Mouse (Mus musculus) inflammation-experienced regulatory T-cells, adult 6 months (primary cell): ENCODE data around the gene Iah1. TPM values are rescaled to one million over a fixed set of nuclear protein-coding genes. Genes with fewer than 3 reads are reported as not detected.

Source experiments
- ATAC-seq: one replicate; pipeline ENCODE4 v1.8.0; 2017
- polyA plus RNA-seq, 3 experiments: library from polyadenylated mRNA; unstranded; fragments of 100-300 nt; shearing (Covaris generic); gene quantifications; one replicate each; pipeline ENCODE4 v1.2.1; 2017

Iah1 gene
- polyA plus RNA-seq: 10 to 100 TPM; 43.6 to 48.9 (median 46.6) TPM

DNA sequence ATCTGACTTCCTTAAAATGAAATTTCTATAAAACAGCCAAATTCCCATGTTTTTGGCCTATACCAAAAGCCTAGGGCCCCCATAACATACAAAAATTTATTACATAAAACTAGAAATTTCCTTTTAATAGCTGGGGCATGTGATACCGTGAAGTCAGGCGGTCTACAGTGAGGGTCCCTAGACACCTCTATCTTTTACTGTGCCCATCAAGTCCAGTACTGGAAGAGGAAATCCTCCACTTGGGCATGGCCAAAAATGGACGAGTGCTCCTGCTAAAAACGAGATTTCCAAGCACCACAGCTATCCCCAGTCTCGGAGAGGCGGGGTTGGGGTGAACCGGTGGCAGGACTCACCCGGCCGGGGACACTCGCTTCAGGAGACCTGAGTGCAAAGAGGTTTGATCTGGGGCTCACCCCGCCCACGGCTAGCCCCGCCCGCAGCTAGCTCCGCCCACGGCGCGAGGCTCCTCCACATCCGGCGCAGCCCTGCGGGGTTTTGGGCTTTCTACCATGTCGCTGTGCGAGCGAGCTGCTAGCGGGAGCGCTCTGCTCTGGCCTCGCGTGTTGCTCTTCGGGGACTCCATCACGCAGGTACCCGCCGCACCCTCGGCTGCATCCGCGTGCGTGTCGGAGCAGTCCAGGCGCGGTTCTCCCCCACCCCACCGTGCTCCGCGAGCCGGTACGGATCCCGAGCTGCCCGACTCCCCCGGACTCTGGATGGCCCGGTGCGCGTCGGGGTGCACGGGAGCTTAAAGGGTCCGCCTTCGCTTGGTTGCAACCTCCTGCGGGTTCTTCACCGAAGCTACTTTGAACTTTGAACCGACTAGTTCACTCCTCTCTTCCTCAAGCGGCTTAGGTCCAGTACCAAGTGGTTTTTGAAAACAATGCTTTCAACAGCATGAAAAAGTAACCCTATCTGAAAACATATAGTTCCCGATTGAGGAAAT is at the start of gene Iah1:
Iah1 (plus strand) TSS at position 467 of the 946 bp plus-strand sequence.
- peak; percentile 95 for ATAC-seq

DNA sequence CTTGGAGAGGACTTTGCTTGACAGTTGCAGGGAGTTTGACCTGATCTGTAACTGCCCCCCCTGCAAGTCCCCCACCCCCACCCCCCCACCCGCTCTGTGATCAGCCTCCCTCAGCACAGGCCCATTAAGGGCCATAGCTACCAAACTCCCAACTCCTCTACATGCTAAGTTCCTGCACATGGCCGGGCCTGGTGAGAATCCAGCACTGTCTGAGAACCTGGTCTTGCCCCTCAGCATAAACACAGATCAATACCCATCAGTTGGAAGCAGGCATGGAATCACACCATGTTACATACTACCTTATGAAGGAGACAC is 49.4 kb upstream of the Iah1 start:
- ATAC-seq: no peak

DNA sequence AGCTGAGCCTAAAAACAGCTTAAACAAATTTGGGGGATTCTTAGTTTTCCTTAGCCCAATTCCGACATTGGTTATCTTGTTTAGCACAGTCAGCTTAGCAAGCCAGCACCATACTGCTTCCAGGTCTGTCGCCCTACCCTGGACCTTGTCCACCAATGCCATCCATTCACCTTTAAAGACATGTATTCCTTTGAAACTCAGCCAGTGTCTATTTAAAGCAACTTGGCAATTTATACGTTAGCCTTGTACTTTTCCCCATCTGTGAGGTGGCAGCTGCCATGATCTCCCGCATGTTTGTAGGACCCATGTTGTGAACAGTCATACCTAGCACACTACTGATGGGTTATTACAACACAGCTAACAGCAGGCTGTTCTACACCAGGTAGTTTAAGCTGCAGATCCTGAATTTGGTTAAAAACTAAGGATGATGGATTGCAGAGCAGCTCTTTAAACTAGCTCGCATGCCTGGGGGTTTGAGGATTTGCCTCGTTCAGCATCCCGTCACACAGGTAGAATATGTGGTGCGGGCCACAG is 48.0 kb upstream of the Iah1 start:
- no peak for ATAC-seq

DNA sequence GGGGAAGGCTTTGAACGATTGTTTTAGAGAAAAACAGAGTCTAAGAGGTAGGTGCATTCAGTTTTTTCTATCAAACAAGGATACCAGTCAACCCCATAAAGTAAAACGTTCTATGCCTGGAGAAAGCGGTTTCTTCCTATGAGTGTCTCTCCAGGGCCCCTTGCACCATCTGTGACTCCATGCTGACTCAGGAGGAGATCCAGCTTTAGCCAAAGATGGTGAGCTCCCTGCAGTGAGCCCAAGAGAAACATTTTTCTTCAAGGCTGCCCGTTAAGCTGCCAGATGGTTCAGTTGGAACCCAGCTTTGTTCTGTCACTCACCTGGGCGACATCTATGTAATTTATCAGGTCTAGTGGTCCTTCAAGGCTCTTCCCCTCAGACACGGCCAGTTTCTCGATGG is 41.7 kb upstream of the Iah1 start:
- no peak for ATAC-seq

DNA sequence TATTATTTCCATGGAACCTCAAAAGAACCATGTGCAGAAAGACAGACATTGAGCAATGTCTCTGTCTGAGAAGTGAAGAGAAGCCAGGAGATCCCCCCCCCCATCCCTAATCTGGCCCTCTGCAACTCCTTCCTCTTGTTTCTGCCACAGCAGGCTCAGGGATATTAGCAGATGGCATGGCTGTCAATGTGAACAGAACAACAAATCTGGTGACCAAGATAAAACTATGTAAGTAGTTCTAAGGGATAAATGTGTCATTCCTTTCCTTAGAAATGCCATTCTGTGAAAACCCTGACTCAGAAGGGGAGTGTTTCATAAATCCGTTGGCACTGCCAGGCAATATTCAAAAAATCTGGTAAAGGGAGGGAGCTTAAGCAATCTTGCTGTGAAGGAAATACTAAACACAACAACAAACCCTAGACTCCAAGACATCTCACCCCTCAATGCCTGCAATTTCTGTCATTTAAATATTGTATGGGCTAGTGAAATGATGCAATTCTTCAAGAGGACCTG is 38.8 kb upstream of the Iah1 start:
- ATAC-seq: no peak

DNA sequence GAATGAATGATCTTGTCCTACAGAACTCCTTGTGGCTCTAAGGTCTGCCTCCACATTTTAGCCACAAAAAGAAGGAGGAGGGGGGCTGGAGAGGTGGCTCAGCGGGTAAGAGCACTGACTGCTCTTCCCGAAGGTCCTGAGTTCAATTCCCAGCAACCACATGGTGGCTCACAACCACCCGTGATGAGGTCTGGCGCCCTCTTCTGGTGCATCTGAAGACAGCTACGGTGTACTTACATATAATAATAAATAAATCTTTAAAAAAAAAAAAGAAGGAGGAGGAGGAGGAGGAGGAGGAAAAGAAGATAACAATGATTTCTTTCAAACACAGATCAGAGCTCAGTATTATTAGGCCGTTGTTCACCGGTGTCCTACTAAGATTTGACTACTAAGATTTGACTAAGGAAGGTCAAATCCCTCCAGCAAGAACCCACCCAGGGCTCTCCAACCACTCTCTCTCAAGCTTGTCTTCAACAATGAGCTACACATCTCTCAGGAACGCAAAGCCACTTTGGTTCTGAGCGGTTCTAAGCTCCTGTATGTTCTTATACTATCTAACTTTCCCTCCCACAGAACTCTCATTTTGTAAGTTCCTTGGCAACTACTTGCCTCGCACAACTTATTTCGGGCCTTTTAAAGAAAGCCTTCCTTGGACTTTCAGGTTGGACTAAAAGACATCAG is 31.3 kb upstream of the Iah1 start, which contains the start of gene Cpsf3:
Cpsf3 (plus strand) TSS at position 631 of the 681 bp plus-strand sequence.
- no peak for ATAC-seq

DNA sequence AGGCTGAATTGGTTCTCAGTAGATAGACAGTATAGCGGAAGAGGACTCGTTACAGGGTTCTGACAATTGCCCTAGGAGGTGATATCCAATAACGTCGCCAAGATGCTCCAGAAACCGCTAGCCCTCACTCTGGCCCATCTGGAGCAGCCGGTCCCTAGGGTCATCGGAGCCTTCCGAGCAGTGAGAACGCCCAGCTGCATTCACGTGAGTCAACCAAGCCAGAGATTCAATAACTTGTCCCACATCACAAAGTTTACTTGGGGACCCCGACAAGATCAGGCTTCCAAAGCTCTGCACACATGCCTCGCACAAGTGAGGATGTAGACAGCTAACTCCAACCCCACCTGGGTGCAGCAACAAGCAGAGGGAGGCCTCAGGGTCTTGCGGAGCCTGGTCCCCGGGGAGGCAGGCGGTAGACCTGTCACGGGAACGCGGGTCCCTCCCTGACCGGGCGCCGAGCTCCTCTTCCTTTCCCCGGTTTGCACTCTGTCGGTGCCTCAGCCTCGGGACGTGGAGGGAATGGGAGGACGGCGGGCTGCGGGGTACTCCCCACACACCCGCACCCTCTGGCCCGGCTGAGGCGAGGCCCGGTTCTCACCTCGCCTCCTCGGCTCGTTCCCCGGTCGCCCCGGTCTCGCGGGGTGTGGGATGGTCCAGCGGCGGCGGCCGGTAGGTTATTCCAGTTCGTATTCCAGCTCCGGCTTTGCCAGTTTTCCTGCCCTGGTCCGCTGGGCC is 30.5 kb upstream of the Iah1 start:
- peak; percentile 39 for ATAC-seq

DNA sequence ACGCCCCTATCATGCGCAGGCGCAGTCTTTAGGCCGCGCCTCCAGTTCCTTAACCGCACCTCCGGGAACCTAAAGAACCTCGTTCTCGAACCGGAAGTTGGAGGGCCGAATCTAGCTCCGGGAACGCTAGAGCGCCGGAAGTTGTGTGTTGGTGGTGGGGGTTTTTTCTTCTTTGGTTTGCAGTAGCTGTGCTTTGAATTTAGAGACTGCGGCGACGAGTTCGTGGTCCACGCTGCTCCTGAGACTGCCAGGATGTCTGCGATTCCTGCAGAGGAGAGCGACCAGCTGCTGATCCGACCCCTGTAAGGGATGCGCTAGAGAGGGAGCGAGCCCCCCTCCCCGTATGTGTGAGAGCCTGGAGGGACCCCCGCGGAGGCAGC is 30.0 kb upstream of the Iah1 start, which contains the start of gene Itgb1bp1:
Itgb1bp1 (minus strand) TSS at position 42 of the 380 bp plus-strand sequence.
- ATAC-seq: peak; percentile 88

DNA sequence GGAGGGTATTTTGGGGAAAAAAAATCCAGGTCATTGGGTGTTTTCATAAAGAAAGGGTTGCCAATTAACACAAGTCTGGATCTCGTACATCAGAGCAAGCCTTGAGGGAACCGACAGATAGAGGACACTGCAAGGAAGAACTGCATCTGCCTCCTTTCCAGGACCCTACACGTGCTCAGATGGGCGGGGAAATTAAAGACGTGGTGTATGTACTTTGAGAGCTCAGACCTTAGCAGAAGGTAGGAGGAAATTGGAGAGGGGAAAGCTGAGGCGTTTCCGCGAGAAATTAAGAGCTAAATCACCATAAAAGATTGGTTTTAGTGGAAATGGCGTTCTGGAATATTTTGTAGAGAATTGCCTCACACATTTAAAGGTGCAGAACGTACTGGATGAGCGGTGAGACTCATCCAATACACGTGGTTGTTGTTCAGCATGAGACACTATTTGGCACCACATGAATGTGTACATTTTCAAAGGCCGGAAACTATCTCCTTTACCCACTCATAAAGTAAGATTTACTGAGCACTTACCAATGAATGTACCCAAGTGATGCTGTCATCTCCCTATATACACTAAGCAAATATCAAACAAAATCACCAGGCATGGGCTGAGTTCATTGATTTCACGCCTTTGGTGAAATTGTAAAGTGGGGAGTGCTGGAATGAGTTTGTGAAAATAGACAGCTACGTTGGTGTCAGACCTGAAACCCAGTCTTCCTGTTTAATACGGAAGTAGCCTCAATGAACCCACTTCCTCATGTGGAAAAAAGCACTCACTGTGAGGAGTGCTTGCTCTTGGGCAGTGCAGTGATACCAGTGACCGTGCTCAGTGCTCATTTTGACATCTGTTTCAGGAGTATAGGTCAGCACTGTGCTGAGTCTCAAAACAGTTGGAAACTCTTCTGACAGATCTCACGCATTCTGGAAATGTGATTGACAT is 29.2 kb upstream of the Iah1 start:
- ATAC-seq: peak; percentile 51

DNA sequence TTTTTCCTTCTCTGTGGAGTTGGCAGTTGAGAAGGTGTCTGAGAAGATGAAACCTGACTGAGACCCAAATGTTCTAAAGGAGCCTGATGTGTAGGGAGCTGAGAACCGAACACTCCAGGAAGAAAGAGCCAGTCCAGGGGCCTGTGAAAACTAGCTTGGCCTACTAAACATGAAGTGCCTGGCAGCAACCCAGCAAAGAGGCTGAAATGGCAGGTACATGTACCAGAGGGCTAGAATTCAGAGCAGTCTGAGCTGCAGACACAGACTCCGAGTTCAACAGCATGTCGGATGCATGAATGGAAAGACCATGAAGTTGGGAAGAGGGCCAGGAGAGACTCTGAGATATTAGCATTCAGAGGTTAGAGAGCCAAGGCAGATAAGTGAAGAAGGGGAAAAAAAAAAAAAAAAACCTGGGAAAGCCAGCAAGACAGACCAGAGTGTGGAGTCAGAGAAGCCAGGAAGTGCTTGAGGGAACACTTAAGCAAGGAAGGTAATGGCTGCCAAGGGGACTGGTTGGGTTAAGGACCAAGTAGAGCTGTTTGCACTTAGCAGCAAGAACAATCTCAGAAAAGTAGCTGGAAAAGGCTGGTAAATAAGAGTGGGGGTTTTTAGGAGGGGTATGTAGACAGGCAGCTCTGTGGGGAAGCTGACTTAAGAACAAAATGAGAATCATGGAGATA is 27.3 kb upstream of the Iah1 start:
- ATAC-seq: no peak

DNA sequence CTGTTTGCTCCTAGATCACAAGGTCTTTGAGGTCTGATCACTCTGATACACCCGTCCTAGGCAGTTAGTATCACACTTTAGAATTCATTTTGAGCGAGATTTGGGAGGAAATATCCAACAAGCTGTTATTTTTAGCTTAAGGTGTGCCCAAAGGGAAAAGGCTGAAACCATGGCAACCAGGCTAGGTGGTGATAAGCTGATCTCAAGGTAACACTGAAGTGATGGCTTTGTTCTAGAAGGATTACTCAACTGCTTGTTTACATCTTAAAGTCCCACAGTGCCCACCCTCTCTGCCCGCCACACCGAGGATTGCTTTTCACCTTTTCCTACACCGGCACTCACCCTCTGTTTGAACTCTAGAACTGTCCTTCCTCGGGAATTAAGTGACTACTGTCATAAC is 26.5 kb upstream of the Iah1 start:
- no peak for ATAC-seq

DNA sequence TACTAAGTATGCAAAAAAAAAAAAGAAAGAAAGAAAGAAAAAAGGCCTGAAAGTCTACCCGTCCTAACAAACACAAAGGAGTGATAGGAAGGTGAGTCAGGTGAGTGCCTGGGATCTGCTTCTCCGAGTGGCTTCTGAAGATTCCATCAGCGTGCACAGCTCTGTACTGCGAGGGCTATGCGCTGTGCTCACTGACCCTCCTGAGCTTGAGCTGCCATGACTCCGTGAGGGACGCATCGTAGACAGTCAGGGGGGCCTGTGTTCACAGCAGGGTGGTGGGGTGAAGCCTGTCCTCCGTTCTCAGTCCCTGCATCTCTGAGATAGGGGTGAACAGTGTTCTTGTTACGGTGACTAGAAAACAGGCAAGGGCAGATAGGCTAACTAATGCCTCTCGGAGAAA is 17.3 kb upstream of the Iah1 start:
- ATAC-seq: no peak

DNA sequence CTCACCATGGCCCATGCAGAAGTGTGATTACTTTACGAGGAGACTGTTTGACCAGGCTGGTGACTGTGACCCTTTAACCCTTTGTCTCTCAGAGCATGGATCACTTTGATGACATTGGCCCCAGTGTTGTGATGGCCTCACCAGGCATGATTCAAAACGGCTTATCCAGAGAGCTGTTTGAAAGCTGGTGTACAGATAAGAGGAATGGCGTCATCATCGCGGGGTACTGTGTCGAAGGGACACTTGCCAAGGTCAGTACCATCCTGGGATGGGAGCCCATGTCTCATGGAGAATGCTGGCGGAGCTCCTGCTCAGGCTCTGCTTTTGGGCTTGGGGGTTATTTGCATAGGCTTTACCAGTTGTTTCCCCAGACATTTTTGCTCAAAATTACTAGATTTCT is 14.9 kb upstream of the Iah1 start:
- no peak for ATAC-seq

DNA sequence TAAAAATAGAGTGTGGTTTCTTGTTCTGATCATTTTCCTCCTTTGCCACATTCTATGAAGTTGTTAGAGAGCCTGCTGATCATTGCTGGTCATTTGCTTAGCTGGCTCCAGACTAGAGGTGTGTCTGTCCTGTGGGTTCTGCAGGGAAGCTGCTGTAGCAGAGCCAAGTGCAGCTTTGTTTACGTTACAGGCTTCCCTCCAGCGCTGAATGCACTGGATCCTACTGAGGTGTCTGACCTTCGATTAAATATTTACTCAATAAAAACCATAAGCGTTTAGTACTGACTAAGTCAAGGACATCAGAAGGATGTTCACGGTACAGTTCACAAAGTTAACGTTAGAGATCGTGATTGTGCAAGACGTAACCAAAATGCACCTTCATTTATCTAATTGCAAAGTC is 14.3 kb upstream of the Iah1 start:
- no peak for ATAC-seq

DNA sequence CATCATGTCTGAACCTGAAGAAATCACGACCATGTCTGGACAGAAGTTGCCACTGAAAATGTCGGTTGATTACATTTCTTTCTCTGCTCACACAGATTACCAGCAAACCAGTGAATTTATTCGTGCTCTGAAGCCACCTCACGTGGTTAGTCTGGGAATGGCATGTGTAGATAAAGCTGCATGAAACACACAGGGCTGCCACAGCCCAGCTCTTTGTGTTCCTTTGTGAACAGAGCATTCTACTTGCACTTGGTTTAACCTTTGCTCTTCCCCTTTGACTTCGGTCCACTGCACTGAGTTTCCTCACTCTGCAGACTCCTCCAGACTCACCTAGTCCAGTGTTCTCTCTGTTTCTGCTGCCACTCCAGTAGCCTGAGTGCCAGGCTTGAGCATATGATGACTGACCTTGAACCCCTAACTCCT is 13.8 kb upstream of the Iah1 start:
- no peak for ATAC-seq

DNA sequence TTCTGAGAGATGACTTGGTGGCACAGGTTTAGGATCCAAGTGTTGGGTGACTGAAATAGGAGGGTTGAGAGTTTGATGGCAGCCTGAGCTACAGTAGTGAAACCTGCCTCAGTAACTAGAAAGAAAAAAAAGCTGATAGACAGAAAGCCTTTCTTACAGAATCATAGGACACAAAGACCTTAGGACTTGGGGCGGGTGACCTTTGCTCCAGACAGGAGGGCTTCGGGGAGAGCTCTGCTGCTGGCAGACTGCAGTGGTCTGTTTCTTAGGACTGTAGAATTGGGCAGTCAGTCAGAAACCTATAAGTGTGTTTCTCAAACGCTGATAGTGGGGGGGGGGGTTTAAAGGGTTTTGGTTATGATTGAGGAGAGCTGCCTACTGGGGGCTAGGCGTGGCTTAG is 10.4 kb upstream of the Iah1 start:
- no peak for ATAC-seq

DNA sequence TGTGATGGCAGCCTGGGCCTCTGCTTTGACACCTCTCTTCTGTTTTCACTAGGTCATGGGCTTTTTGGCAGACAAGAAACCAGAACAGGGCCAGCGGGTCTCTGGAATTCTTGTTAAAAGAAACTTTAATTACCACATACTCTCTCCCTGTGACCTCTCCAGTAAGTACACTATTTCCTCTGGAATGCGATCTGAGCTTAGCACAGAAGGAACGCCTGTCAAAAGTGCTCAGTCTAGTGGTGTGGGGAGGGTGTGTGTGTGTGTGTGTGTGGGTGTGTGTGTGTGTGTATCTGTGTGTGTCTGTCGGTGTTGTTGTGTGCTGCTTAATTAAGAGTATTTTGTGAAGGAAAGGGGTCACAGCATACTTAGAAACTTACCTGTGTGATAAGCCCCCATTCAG is 9.5 kb upstream of the Iah1 start:
- ATAC-seq: no peak

DNA sequence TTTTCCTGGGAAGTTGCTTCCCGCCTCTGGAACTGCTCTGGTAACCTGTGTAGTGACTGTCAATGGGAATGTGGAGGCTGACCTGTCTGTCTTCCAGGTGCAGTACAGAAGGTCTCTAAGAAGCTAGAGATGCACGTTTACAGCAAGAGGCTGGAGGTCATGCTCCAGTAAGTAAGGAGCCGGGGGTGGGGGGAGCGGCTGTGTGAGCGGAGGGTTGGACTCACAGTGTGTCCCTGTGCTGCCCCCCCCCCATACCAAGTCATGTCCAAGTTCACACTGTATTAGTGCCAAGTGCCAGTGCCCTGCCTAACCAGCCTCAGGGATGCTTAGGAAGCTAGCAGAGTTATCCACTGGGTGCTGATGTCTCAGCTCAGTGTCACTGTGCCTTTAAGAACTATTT is 4.0 kb upstream of the Iah1 start:
- ATAC-seq: no peak

DNA sequence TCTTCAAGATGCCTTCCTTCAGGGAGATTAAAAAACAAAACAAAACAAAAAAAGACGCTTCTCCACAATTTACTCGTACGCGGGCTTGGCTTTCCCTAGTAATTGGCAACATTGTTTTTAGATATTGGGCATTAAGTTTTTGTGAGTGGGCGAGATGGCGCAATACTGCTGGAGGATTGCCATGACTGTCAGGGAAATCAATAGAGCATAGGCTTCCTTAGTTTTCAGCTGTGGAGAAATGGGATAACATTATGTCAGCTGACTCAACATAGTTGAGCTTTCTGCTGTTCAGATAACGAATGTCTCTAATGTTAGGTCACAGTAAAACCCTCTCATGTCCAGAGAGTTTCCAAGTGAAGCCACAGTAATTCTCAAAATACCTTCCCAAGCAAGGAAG is 678 bp downstream of the Iah1 start:
- no peak for ATAC-seq

DNA sequence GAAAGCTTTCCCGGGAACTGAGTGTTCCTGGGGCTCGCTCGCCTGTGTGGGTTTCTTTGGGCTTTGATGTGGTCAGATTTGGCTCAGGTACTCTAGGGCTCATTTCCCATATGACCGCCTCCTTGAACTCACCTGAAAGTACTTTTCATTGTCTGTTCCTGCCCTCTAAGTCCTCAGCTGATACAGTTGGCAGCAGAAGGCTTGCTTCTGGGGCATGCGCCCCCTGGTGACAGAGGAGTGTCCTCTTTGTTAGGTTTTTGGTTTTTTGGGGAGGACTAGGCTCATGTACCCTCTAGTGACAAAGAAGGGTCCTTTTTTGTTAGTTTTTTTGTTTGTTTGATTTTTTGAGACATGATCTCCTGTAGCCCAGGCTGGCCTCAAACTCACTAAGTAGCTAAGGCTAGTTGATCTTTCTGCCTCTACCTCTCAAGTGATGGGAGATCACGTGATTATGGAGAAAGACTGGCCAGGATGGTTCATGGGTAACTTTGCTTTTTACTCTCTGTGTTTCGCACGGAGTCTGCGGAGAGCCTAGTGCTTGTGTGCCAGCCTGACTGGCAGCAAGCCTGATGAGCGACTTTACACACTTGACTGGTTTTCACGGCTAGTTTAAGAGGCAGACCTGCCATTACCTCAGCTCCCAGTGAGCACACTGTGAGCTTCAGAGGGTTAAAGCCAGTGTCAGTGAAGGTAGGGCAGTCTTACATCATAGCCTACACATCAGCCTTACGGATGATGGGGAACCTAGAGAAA is 2.1 kb downstream of the Iah1 start:
- peak; percentile 58 for ATAC-seq
